Mouse (Mus musculus) embryonic fibroblast, embryonic 13.5 days (primary cell): ENCODE data around the gene Hacl1.

Experiments
- CTCF ChIP-seq: IDR thresholded peaks from 2 replicates; pipeline ENCODE4 v1.5.1; 2011; ENCODE audit warnings: mild to moderate bottlenecking, control low read depth, low read length, moderate library complexity, borderline replicate concordance; ENCODE audit not compliant: insufficient read depth
- POLR2A ChIP-seq: IDR thresholded peaks from 2 replicates; pipeline ENCODE4 v1.6.1; 2011; ENCODE audit warnings: low read depth, mild to moderate bottlenecking, control low read depth, low read length, moderate library complexity

DNA sequence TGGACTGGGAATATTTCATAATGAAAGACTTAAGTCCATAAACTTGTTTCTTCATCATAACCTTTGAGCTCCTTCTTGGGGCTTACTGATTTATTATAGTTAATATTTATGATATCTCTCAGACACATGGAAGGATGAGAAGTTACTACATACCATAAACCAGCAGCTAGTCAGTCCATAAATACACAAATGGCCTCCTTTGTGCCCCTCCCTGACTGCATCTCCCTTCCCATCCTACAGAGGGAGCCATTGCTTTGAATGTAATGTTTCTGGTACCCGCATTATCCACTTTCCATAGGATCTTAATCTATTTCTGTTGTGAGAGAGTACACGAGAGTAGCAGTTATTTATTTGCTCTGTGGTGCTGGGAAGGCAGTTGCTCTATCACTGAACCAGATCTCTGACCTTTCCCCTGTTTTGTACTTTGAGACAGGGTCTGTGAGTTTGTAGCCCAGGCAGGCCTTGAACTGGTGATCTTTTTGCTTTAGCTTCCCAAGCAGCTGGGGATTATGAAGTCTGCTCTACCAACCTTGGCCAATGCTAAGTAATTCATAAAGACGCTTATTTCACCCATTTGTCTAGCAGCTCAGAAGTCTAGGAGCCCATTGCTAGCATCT, 4.0 kb upstream of the Hacl1 start:
- TF ChIP-seq CTCF (no peak), POLR2A (no peak)
